Mouse (Mus musculus): ENCODE data around the gene Tcl1b2. TPM values are rescaled to one million over a fixed set of nuclear protein-coding genes. Genes with fewer than 3 reads are reported as not detected.
"Not testable (repeated sequence)": the region's sequence is repeated elsewhere in the genome, so short reads cannot be mapped to it uniquely, and the experiment has no call there.

Gene Tcl1b2
- total and polyA plus RNA-seq, 2 experiments from 2014 or later, result not detected

- not testable (repeated sequence) for H3K4me3 ChIP-seq (ENCODE audit: low read depth, low read length); H3K36me3 ChIP-seq (ENCODE audit: insufficient read depth); H3K9ac ChIP-seq; H3K27me3 ChIP-seq (ENCODE audit: insufficient read depth, low read length); H3K4me1 ChIP-seq (ENCODE audit: insufficient read depth); H3K9me3 ChIP-seq (ENCODE audit: low read length); H3K4me2 ChIP-seq (ENCODE audit: low read depth); ATAC-seq; H3K27ac ChIP-seq (ENCODE audit: low read depth, low read length); DNase-seq
- WGBS, result 46% methylated on average over 2 of the region's 2 CpGs
- peak; percentile 30; the same call in 1 of the 2 replicates for TF ChIP-seq CTCF (IDR thresholded peaks at IDR 0.05; ENCODE audit: low read depth)
These were observed 43.2 kb downstream of the Tcl1b2 start for GRCm38 (mm10) chr12:105188980-105189379.

DNA sequence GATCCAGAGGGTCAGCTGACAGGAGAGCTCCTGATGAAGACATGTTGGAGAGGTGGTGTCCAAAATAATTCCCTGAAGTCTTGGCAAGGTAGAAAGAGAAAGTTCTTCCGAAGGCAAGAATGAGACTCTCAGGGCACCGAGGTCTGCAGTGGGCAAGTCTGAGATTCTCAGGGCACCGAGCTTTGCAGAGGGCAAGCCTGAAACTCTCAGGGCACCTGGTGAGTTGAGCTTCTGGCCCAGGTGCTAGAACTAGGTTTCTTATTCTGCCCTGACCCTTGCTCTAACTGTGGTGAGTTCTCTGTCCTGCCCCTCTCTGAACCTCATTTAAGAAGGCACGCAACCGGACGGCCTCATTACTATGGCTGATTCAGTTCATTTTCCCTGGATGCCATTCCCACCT is 44.9 kb downstream of the Tcl1b2 start, which contains the start of gene Tcl1b3:
Tcl1b3 (plus strand) TSS at position 301 of the 400 bp plus-strand sequence.
- H3K4me3 ChIP-seq (ENCODE audit: low read depth, low read length); H3K9ac ChIP-seq; ATAC-seq; H3K4me2 ChIP-seq (ENCODE audit: low read depth); H3K9me3 ChIP-seq (ENCODE audit: low read length); H3K4me1 ChIP-seq (ENCODE audit: insufficient read depth); DNase-seq; H3K27me3 ChIP-seq (ENCODE audit: insufficient read depth, low read length); H3K36me3 ChIP-seq (ENCODE audit: insufficient read depth); H3K27ac ChIP-seq (ENCODE audit: low read depth, low read length): not testable (repeated sequence)
- WGBS, result 99% methylated on average over 6 of the region's 6 CpGs

DNA sequence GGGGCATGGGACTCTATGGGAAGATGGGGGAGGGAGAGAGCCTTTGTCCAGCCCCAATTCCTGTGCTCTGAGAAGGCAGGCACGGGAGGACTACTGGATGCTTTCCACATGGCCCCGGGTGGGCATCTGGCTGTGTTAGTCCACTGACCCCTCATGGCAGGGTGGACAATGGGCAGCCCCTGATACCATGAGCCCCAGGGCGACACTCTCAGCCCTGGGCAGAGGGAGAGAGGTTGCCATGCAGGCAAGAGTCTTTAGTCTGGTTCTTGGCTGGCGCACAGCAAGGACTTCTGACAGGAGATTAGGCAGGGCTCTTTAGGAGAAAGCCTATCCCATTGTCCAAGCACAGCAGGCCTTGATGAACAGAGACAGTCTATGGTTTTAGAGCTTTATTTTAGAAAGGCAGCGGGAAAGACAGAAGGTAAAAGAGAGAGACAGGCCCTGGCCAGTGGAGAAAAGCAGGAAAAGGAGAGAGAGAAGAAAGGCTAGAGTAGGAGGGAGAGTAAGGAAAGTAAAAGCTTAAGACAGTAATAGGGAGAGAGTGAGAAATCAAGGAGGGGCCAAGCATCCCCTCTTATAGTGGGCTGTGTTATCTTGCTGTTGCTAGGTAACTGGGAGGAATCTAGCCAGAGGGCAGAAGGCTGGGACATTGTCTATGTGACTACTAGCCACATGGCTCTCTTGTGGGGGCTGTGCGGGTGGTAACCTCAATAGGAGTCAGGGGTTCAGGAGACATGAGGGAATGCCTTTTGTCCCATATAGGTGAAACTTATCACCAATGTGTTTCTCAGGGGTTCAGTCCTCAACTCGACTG is 54.1 kb downstream of the Tcl1b2 start:
- not testable (repeated sequence) for H3K9me3 ChIP-seq (ENCODE audit: low read length); H3K9ac ChIP-seq; H3K27me3 ChIP-seq (ENCODE audit: insufficient read depth, low read length); H3K4me1 ChIP-seq (ENCODE audit: insufficient read depth); ATAC-seq; DNase-seq; H3K4me2 ChIP-seq (ENCODE audit: low read depth); H3K4me3 ChIP-seq (ENCODE audit: low read depth, low read length); H3K27ac ChIP-seq (ENCODE audit: low read depth, low read length); H3K36me3 ChIP-seq (ENCODE audit: insufficient read depth)
- WGBS, result 17% methylated on average over 7 of the region's 7 CpGs

GRCm38 (mm10) chr12:105201657-105202056 is 55.8 kb downstream of the Tcl1b2 start, which contains the start of gene Tcl1b4:
Tcl1b4 (plus strand) TSS chr12:105201957.
- WGBS, result 96% methylated on average over 1 of the region's 1 CpGs
- not testable (repeated sequence) for H3K4me3 ChIP-seq (ENCODE audit: low read depth, low read length); H3K4me1 ChIP-seq (ENCODE audit: insufficient read depth); H3K4me2 ChIP-seq (ENCODE audit: low read depth); ATAC-seq; H3K27ac ChIP-seq (ENCODE audit: low read depth, low read length); H3K9ac ChIP-seq; DNase-seq; H3K9me3 ChIP-seq (ENCODE audit: low read length); H3K36me3 ChIP-seq (ENCODE audit: insufficient read depth); H3K27me3 ChIP-seq (ENCODE audit: insufficient read depth, low read length)

Other genes starting within 250 kb of the Tcl1b2 start
- 0.92 and 1.8 TPM in 2 replicates for gene Syne3, start 136.2 kb upstream of the Tcl1b2 start, total RNA-seq (2014; rRNA removed)
- 0.28 and 0.54 TPM in 2 replicates for gene Syne3, start 136.2 kb upstream of the Tcl1b2 start, polyA plus RNA-seq (2015; fragmentation: Nextera tagmentation; extraction: Ambion mirVana)
- 47.4 and 84.5 TPM in 2 replicates for gene Glrx5, start 113.3 kb upstream of the Tcl1b2 start, total RNA-seq (2014; rRNA removed)
- gene Glrx5, start 113.3 kb upstream of the Tcl1b2 start, polyA plus RNA-seq (2015; fragmentation: Nextera tagmentation; extraction: Ambion mirVana), result 177 and 205 TPM in 2 replicates
- not detected in 2 replicates for gene Tcl1b1, start 13.7 kb downstream of the Tcl1b2 start, total RNA-seq (2014; rRNA removed)
- not detected in 2 replicates for gene Tcl1b1, start 13.7 kb downstream of the Tcl1b2 start, polyA plus RNA-seq (2015; fragmentation: Nextera tagmentation; extraction: Ambion mirVana)
- not detected in 2 replicates for gene Tcl1b5, start 30.3 kb downstream of the Tcl1b2 start, total RNA-seq (2014; rRNA removed)
- gene Tcl1b5, start 30.3 kb downstream of the Tcl1b2 start, polyA plus RNA-seq (2015; fragmentation: Nextera tagmentation; extraction: Ambion mirVana), result not detected in 2 replicates
- not detected in 2 replicates for gene Tcl1b3, start 45.0 kb downstream of the Tcl1b2 start, total RNA-seq (2014; rRNA removed)
- gene Tcl1b3, start 45.0 kb downstream of the Tcl1b2 start, polyA plus RNA-seq (2015; fragmentation: Nextera tagmentation; extraction: Ambion mirVana), result not detected in 2 replicates
- not detected in 2 replicates for gene Tcl1b4, start 55.9 kb downstream of the Tcl1b2 start, total RNA-seq (2014; rRNA removed)
- not detected in 2 replicates for gene Tcl1b4, start 55.9 kb downstream of the Tcl1b2 start, polyA plus RNA-seq (2015; fragmentation: Nextera tagmentation; extraction: Ambion mirVana)
- gene Tcl1, start 76.8 kb downstream of the Tcl1b2 start, total RNA-seq (2014; rRNA removed), result not detected in 2 replicates
- not detected in 2 replicates for gene Tcl1, start 76.8 kb downstream of the Tcl1b2 start, polyA plus RNA-seq (2015; fragmentation: Nextera tagmentation; extraction: Ambion mirVana)
- 16.6 and 16.9 TPM in 2 replicates for gene Tunar, start 187.9 kb downstream of the Tcl1b2 start, total RNA-seq (2014; rRNA removed)
- 6.7 and 12.0 TPM in 2 replicates for gene Tunar, start 187.9 kb downstream of the Tcl1b2 start, polyA plus RNA-seq (2015; fragmentation: Nextera tagmentation; extraction: Ambion mirVana)